Mouse (Mus musculus) midbrain, embryonic 16.5 days (tissue): ENCODE data around the gene Add1. TPM values are rescaled to one million over a fixed set of nuclear protein-coding genes. Genes with fewer than 3 reads are reported as not detected.
A peak's percentile ranks its signal among the peaks of the same experiment; 100 is the strongest.

Source experiments
- ATAC-seq: fragments of 200-750 bp; cut with Nextera tagmentation; 2 replicates; pipeline ENCODE4 v1.8.0; 2017; ENCODE audit warnings: moderate TSS enrichment
- H3K27ac ChIP-seq: fragments of 300-500 bp; sonication (generic); 2 replicates; pipeline ENCODE4 v1.5.1; 2014; ENCODE audit warnings: mild to moderate bottlenecking, low read length, mixed read lengths
- H3K27me3 ChIP-seq: fragments of 300-500 bp; sonication (generic); 2 replicates; pipeline ENCODE4 v1.6.1; 2014; ENCODE audit warnings: low read depth, low read length, mixed read lengths; ENCODE audit not compliant: control insufficient read depth, insufficient read depth
- H3K36me3 ChIP-seq: fragments of 300-500 bp; sonication (generic); 2 replicates; pipeline ENCODE4 v1.6.1; 2014; ENCODE audit warnings: mild to moderate bottlenecking, low read length, moderate library complexity, mixed read lengths; ENCODE audit not compliant: control insufficient read depth, insufficient read depth
- H3K4me1 ChIP-seq: fragments of 300-500 bp; sonication (generic); 2 replicates; pipeline ENCODE4 v1.6.1; 2014; ENCODE audit warnings: mild to moderate bottlenecking, low read length, mixed read lengths; ENCODE audit not compliant: control insufficient read depth, insufficient read depth
- H3K4me2 ChIP-seq: fragments of 300-500 bp; sonication (generic); 2 replicates; pipeline ENCODE4 v1.6.1; 2014; ENCODE audit warnings: mild to moderate bottlenecking, low read length, mixed read lengths
- H3K4me3 ChIP-seq: fragments of 300-500 bp; sonication (generic); 2 replicates; pipeline ENCODE4 v1.5.1; 2014; ENCODE audit warnings: low read depth, mild to moderate bottlenecking, low read length, moderate library complexity, mixed read lengths
- H3K9ac ChIP-seq: fragments of 300-500 bp; sonication (generic); 2 replicates; pipeline ENCODE4 v1.6.1; 2014; ENCODE audit warnings: low read depth, low read length, mixed read lengths
- H3K9me3 ChIP-seq: fragments of 300-500 bp; sonication (generic); replicated peaks from 2 replicates; pipeline ENCODE4 v1.6.1; 2014; ENCODE audit warnings: mild to moderate bottlenecking, low read length, mixed read lengths; ENCODE audit not compliant: control insufficient read depth, poor library complexity, severe bottlenecking
- WGBS: fragments of 180-500 bp; shearing (Covaris S2); extraction: QIAGEN DNeasy Blood & Tissue Kit; methylation state at CpG from one replicate; pipeline ENCODE4 v1.1.7; 2014; 5-methylcytosine and 5-hydroxymethylcytosine counted together
- polyA plus RNA-seq: library from polyadenylated mRNA; unstranded; fragments of >200 nt; fragmentation: Nextera tagmentation; extraction: Ambion mirVana; gene quantifications from 2 replicates; pipeline ENCODE4 v1.2.1, GENCODE M21; 2015

The Add1 gene
- polyA plus RNA-seq, 1 experiment from 2014 or later = 203 TPM

DNA sequence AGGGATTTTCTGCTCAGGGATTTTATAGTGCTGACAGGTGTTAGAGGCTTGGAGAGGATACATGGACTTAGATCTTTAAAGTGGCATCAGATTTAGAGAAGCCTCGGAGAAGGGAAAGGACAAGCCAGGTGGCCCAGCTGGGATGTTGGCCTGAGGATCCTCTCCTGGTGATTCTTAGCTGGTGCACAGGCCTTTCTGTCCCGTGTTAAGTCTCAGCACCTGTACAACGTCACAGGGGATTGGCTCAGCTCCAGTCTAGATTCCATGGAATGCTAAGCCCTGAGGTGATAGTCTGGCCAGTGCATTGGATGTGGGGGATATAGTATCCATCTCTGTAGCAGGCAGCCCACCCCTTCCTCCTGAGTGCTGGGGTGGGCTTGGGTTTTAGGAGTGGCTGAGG lies 34.8 kb downstream of the Add1 start:
- no peaks in the 10 kb centered on the region for H3K9me3 ChIP-seq
- H3K27me3 ChIP-seq = no peaks in the 10 kb centered on the region
- H3K36me3 ChIP-seq = peaks cover 31% of the 10 kb centered on the region
- WGBS = 81% methylated on average over 3 of the region's 3 CpGs
- H3K27ac ChIP-seq = no peak overlapping the region
- no peak overlapping the region for H3K9ac ChIP-seq
- H3K4me1 ChIP-seq = no peaks in the 10 kb centered on the region
- ATAC-seq = no peak
- H3K4me3 ChIP-seq = no peak overlapping the region
- H3K4me2 ChIP-seq = no peak overlapping the region

DNA sequence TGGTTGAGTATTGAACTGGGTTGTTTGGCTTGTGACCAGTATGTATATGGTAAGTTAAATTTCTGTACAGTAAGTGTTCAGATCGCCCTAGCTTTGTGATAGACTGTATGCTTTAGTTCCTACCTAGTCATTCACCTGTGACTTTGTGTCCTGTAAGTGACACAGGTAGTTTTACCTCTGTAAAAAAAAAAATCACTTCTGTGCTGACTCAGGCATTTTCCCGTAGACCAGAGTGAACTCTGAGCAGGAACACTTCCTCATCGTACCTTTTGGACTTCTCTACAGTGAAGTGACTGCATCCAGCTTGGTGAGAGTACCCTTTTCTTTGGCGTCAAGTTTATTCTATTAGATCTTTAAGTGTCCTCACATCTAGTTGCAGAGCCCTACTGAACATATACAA lies 36.5 kb downstream of the Add1 start:
- Histone ChIP-seq H3K36me3 (peaks cover 43% of the 10 kb centered on the region), H3K4me3 (no peak overlapping the region), H3K27me3 (no peaks in the 10 kb centered on the region), H3K4me1 (no peaks in the 10 kb centered on the region), H3K9me3 (no peaks in the 10 kb centered on the region), H3K4me2 (no peak overlapping the region), H3K9ac (no peak overlapping the region), H3K27ac (no peak overlapping the region)
- WGBS = 95% methylated on average over 4 of the region's 4 CpGs
- no peak for ATAC-seq

DNA sequence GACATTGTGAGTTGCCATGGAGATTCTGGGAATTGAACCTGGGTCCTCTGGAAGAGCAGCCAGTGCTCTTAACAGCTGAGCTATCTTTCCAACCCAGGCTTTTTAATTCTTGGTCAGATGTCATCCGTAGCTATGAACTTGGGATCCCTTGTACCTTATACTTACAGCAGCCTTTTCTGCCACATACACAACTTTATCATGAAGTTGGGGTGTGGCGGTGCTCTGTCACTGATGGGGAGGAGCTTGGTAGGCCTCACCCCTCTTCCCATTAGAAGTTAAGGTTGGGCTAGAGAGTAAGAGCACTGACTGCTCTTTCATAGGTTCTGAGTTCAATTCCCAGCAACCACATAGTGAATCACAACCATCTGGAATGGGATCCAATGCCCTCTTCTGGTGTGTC lies 59.5 kb downstream of the Add1 start:
- Histone ChIP-seq H3K27me3 (no peaks in the 10 kb centered on the region), H3K9me3 (no peaks in the 10 kb centered on the region), H3K27ac (no peak overlapping the region), H3K4me3 (no peak overlapping the region), H3K4me2 (no peak overlapping the region), H3K9ac (no peak overlapping the region), H3K36me3 (peaks cover 39% of the 10 kb centered on the region), H3K4me1 (peaks cover 11% of the 10 kb centered on the region)
- no peak for ATAC-seq
- WGBS = 100% methylated on average over 2 of the region's 2 CpGs

DNA sequence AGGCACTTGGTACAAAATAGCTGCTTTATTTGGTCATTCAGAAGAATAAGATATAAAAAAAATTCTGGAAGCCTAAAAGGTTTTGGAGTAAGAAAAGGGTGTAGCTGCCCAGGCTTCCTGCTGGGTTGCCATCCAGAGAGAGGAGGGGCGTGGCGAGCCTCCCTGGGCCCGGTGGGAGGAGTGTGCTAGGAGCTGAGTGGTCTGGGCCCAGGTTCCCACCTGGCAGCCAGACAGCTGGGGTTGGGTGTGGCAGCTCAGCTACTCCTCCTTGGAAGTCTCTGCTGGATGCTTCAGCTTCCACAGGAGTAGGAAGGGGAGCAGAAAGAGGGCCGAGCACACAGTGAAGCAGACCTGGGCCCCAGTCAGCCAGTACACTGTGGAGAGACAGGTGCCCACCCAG lies 60.2 kb downstream of the Add1 start:
- H3K9me3 ChIP-seq = no peaks in the 10 kb centered on the region
- peaks cover 33% of the 10 kb centered on the region for H3K36me3 ChIP-seq
- H3K27me3 ChIP-seq = no peaks in the 10 kb centered on the region
- ATAC-seq = no peak
- no peak overlapping the region for H3K4me3 ChIP-seq
- WGBS = 70% methylated on average over 4 of the region's 4 CpGs
- H3K4me2 ChIP-seq = no peak overlapping the region
- peaks cover 11% of the 10 kb centered on the region for H3K4me1 ChIP-seq
- H3K27ac ChIP-seq = no peak overlapping the region
- H3K9ac ChIP-seq = no peak overlapping the region

DNA sequence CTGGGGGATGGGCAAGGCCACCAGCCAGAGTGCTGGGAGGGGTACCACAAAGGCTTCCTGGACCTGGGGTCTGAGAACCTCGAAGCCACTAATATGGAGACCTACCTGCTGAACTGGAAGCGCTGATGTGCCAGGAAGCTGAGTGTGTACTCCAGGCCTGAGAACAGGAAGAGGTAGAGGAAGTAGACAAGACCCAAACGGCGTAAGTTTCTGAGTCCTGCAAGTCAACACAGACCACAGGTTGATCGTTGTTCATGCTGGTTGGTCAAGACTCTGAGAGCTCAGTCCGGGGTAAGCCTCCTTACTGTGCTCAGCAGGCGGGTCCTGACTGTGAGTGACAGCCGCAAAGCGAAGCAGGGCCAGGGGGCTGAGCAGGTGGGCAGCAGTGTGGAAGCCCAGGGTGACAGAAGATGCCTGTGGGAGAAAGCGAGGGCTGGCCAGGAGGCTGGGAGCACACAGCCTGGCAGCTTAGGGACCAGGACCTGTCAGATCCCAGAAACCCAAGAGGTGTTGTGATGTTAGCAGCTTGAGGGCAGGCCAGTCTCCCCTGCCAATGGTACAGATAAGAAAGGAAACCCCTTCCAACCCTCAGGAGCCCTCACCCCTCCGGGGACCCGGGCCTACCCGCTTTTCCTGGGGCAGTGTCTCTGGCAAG lies 61.4 kb downstream of the Add1 start:
- Histone ChIP-seq H3K27me3 (no peaks in the 10 kb centered on the region), H3K4me1 (peaks cover 11% of the 10 kb centered on the region), H3K36me3 (peaks cover 23% of the 10 kb centered on the region), H3K9ac (no peak overlapping the region), H3K4me3 (no peak overlapping the region), H3K27ac (no peak overlapping the region), H3K4me2 (no peak overlapping the region), H3K9me3 (no peaks in the 10 kb centered on the region)
- no peak for ATAC-seq
- 89% methylated on average over 13 of the region's 13 CpGs for WGBS

DNA sequence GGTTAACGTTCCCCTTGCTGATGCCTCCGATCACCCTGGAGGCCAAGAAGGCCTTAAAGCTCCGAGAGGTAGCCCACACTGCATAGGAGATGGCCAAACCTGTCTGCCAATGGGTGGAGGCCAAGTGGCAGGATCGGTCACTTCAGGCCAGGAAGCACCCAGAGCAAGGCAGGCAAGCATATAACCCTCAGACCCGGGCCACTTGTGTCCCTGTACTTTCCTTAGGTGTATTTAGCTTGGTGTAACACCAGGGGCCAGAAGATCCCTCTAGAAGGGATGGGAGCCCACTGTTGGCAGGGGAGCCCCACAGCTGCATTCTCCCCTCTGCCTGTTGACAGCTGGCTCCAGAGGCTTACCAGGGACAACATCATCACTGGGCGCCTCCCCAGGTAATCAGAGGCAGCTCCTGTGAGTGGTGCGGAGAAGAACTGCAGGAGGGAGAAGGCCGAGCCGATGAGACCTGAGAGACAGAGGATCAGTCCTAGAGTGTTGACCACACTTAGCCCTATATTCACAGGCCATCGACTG lies 62.3 kb downstream of the Add1 start:
- peak overlapping the region; percentile 45 for H3K4me3 ChIP-seq
- 62% methylated on average over 10 of the region's 10 CpGs for WGBS
- H3K36me3 ChIP-seq = peaks cover 28% of the 10 kb centered on the region
- no peaks in the 10 kb centered on the region for H3K27me3 ChIP-seq
- ATAC-seq = no peak
- H3K27ac ChIP-seq = no peak overlapping the region; the same call in 1 of the 2 replicates
- H3K4me1 ChIP-seq = peaks cover 11% of the 10 kb centered on the region
- H3K9ac ChIP-seq = peak overlapping the region; percentile 87
- H3K9me3 ChIP-seq = no peaks in the 10 kb centered on the region
- peak overlapping the region; percentile 68 for H3K4me2 ChIP-seq

DNA sequence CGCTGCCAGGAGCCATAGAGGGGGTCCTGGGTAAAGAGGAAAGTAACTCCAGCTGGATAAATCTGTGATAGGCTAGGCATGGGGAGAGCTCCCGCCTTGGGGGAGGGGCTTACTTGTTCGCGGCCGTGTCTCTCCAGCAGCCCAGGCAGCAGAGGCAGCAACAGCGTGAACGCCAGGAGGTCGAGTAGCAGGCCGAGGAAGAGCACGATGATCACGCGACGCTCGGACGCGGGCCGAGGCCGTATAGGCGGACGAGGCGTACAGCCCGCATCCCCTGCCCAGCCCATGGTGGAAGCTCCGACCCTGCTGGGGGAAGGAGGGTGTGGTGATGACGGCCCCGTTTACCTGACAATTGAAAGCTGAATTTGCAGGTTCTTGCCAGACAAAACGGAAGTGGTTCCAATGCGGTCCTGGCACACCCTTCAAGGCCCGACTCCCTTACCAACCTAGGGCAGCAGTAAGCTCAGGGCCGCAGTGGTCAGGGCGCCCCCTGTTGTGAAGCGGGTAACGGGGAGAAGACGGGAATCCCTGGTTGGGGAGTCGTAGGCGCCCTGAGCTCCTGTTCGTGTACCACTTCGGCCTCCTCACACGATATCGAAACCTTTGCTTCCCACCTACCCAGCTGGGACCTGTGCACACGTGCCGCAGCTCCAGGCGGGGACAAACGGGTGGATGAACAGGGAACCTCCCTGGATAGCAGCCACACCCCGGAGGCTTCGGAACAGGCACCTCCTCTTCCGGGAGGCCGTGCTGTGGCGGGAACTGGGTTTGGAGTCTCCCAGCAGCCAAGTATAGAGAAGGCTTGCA lies 63.2 kb downstream of the Add1 start, which contains the start of gene Mfsd10:
Gene Mfsd10 (minus strand): TSS at position 732 of the 807 bp plus-strand sequence.
- H3K36me3 ChIP-seq = peaks cover 25% of the 10 kb centered on the region
- peaks cover 11% of the 10 kb centered on the region for H3K4me1 ChIP-seq
- ATAC-seq = peak; percentile 94

DNA sequence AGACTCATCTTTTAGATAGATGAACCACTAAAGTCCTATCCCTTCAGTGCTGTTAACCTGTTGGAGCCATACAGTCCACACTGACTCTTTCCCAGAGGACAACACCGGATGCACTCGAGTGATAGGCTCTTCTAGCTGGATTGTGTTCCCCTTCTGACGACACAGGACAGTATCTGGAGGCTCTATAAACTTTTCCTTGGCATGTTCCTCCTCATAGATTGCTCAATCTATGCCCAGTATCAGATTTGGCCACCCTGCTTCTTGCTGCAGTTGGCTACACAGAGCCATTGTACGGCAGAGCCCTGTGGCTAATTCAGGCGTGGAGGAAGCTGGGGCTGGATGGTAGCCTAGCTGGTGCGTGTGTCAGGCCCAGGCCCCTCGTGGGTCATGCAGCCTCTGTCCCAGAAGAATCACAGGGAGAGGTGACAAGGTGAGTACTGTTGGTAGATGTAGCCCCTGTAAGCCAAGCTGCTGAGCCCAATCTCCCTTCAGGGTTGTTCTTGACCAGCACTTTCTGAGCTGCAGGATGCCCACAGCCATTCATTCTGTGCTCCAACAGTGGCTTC lies 64.2 kb downstream of the Add1 start:
- Histone ChIP-seq H3K36me3 (peaks cover 19% of the 10 kb centered on the region), H3K27ac (no peak overlapping the region), H3K4me3 (no peak overlapping the region)

More for the DNA sequence above, 63.2 kb downstream of the Add1 start, which contains the start of gene Mfsd10:
- Histone ChIP-seq H3K9me3 (no peaks in the 10 kb centered on the region), H3K4me3 (peak within 1 kb of the TSS; percentile 45), H3K4me2 (peak within 1 kb of the TSS; percentile 68), H3K27ac (peak within 1 kb of the TSS; percentile 93), H3K27me3 (no peaks in the 10 kb centered on the region), H3K9ac (peak within 1 kb of the TSS; percentile 87)
- under 1% methylated on average over 47 of the region's 48 CpGs for WGBS

More for the DNA sequence above, 64.2 kb downstream of the Add1 start:
- Histone ChIP-seq H3K4me2 (no peak overlapping the region), H3K4me1 (peaks cover 11% of the 10 kb centered on the region), H3K27me3 (no peaks in the 10 kb centered on the region), H3K9me3 (no peaks in the 10 kb centered on the region), H3K9ac (no peak overlapping the region)
- WGBS = 80% methylated on average over 7 of the region's 7 CpGs
- ATAC-seq = no peak
